In genomic region chr7:5037467-5037866, GRCm38 (mm10) we compare ENCODE assay signal across 9 mouse cellular contexts. TPM values are rescaled to one million over a fixed set of nuclear protein-coding genes. Genes with fewer than 3 reads are reported as not detected.
A peak's percentile ranks its signal among the peaks of the same experiment; 100 is the strongest.
DNase-seq lines count a peak whose midpoint lies in the region; ATAC-seq and TF ChIP-seq lines count a peak whose summit lies in the region.
"Had no signal": no experiment of that assay in that cellular context is flagged by ENCODE, and none has a peak within 500 bp of the region (broad histone marks: within the 10 kb centered on the region; RNA-seq: fewer than 3 reads in every experiment).

No protein-coding gene starts in this region.

- DNase-seq in heart, postnatal 25 days (ENCODE audit: low spot score), result no peak
- no peak for DNase-seq in hindbrain, postnatal 0 days (ENCODE audit: low spot score)
- DNase-seq in left cerebral cortex, postnatal 10 days (ENCODE audit: extremely low spot score in 1 of 2, low spot score in 2 of 2), result no peak
- no peak for DNase-seq in layer of hippocampus, adult 8-10 months (ENCODE audit: low spot score in 2 of 2)

- 71% methylated on average over 8 of the region's 8 CpGs for WGBS in heart, embryonic 14.5 days
- WGBS in embryonic facial prominence, embryonic 12.5 days, result 90% methylated on average over 8 of the region's 8 CpGs
- WGBS in hindbrain, postnatal 0 days, result 83% methylated on average over 8 of the region's 8 CpGs
- 90% methylated on average over 8 of the region's 8 CpGs for WGBS in midbrain, embryonic 15.5 days

- H3K9ac ChIP-seq in heart, embryonic 14.5 days (ENCODE audit: low read length), result peak overlapping the region; percentile 76; the same call in 1 of the 2 replicates
- H3K9ac ChIP-seq in embryonic facial prominence, embryonic 12.5 days, result no peak overlapping the region
- peak overlapping the region; percentile 80 for H3K9ac ChIP-seq in hindbrain, postnatal 0 days (replicated peaks; ENCODE audit: low read length)
- no peak overlapping the region for H3K9ac ChIP-seq in midbrain, embryonic 15.5 days

- intact Hi-C loops in heart, postnatal 25 days (cut with DNase I), result loop anchor here (2.0 kb wide), 1 partner anchor 15 kb away; no protein-coding TSS in a partner anchor
- intact Hi-C loops in left cerebral cortex, postnatal 10 days (cut with DNase I), result no loop called here

- ATAC-seq in heart, embryonic 14.5 days (ENCODE audit: insufficient number of reproducible peaks, insufficient read depth, low FRiP score, low read depth), result no peak
- no peak for ATAC-seq in embryonic facial prominence, embryonic 12.5 days (ENCODE audit: insufficient number of reproducible peaks, insufficient read depth, low FRiP score, low TSS enrichment)
- ATAC-seq in hindbrain, postnatal 0 days, result no peak
- no peak for ATAC-seq in midbrain, embryonic 15.5 days (replicated peaks)
- ATAC-seq in CD4-positive, CD25-positive, alpha-beta regulatory T cell, adult 4 months, result no peak

- H3K27me3 ChIP-seq in heart, embryonic 14.5 days (ENCODE audit: control insufficient read depth, insufficient read depth, low read length), result no peaks in the 10 kb centered on the region
- H3K27me3 ChIP-seq in embryonic facial prominence, embryonic 12.5 days, result no peaks in the 10 kb centered on the region
- H3K27me3 ChIP-seq in hindbrain, postnatal 0 days (ENCODE audit: insufficient read depth, low read length), result no peaks in the 10 kb centered on the region
- no peaks in the 10 kb centered on the region for H3K27me3 ChIP-seq in midbrain, embryonic 15.5 days (replicated peaks)

- H3K4me2 ChIP-seq in heart, embryonic 14.5 days (ENCODE audit: low read length), result peak overlapping the region; percentile 65
- peak overlapping the region; percentile 51 for H3K4me2 ChIP-seq in embryonic facial prominence, embryonic 12.5 days (replicated peaks)
- peak overlapping the region; percentile 54 for H3K4me2 ChIP-seq in hindbrain, postnatal 0 days (ENCODE audit: low read depth, low read length)
- H3K4me2 ChIP-seq in midbrain, embryonic 15.5 days, result peak overlapping the region; percentile 58

- peaks cover 2 to 11% of the 10 kb centered on the region in 2 experiments; a peak in 3 of 4 replicates for H3K4me1 ChIP-seq in heart, embryonic 14.5 days (ENCODE audit: control insufficient read depth in 2 of 2, insufficient read depth in 2 of 2, low read length in 2 of 2)
- H3K4me1 ChIP-seq in embryonic facial prominence, embryonic 12.5 days, result peaks cover 6% of the 10 kb centered on the region; the same call in 1 of the 2 replicates
- peaks cover 7% of the 10 kb centered on the region; the same call in 1 of the 2 replicates for H3K4me1 ChIP-seq in hindbrain, postnatal 0 days (ENCODE audit: insufficient read depth, low read length)
- H3K4me1 ChIP-seq in midbrain, embryonic 15.5 days, result peaks cover 19% of the 10 kb centered on the region

- no peaks in the 10 kb centered on the region for H3K9me3 ChIP-seq in heart, embryonic 14.5 days (ENCODE audit: control insufficient read depth, low read length)
- peaks cover 20% of the 10 kb centered on the region for H3K9me3 ChIP-seq in embryonic facial prominence, embryonic 12.5 days
- H3K9me3 ChIP-seq in hindbrain, postnatal 0 days (ENCODE audit: low read length), result no peaks in the 10 kb centered on the region
- H3K9me3 ChIP-seq in midbrain, embryonic 15.5 days, result no peaks in the 10 kb centered on the region

- peaks cover 41% of the 10 kb centered on the region for H3K36me3 ChIP-seq in heart, embryonic 14.5 days (ENCODE audit: control insufficient read depth, insufficient read depth, low read length)
- peaks cover 43% of the 10 kb centered on the region for H3K36me3 ChIP-seq in embryonic facial prominence, embryonic 12.5 days
- H3K36me3 ChIP-seq in hindbrain, postnatal 0 days (ENCODE audit: insufficient read depth, low read length), result peaks cover 15% of the 10 kb centered on the region
- peaks cover 26% of the 10 kb centered on the region for H3K36me3 ChIP-seq in midbrain, embryonic 15.5 days (replicated peaks)

- H3K4me3 ChIP-seq in heart, embryonic 14.5 days (ENCODE audit: control insufficient read depth in 1 of 2, insufficient read depth in 1 of 2, low read depth in 1 of 2, low read length in 2 of 2), result peak overlapping the region; percentile 66 to 75; a peak in 3 of 4 replicates
- peak overlapping the region; percentile 61 for H3K4me3 ChIP-seq in embryonic facial prominence, embryonic 12.5 days
- H3K4me3 ChIP-seq in hindbrain, postnatal 0 days (ENCODE audit: low read length), result peak overlapping the region; percentile 64
- peak overlapping the region; percentile 57 for H3K4me3 ChIP-seq in midbrain, embryonic 15.5 days

- no peak for TF ChIP-seq CTCF in hindbrain, postnatal 0 days (IDR thresholded peaks at IDR 0.05; ENCODE audit: low read depth)

- H3K27ac ChIP-seq in heart, embryonic 14.5 days (replicated peaks in 1 of 2; ENCODE audit: control insufficient read depth in 1 of 2, insufficient read depth in 1 of 2, low read depth in 2 of 2, low read length in 2 of 2), result peak overlapping the region; percentile 72 to 94; a peak in 3 of 4 replicates
- H3K27ac ChIP-seq in embryonic facial prominence, embryonic 12.5 days, result peak overlapping the region; percentile 95; the same call in 1 of the 2 replicates
- H3K27ac ChIP-seq in hindbrain, postnatal 0 days, result peak overlapping the region; percentile 98
- H3K27ac ChIP-seq in midbrain, embryonic 15.5 days, result peak overlapping the region; percentile 97

RNA-seq across cellular contexts. Expression of gene Zfp784, which starts 0.8 kb away (rescaled TPM):
- 5.6 TPM in 2 replicates for polyA plus RNA-seq in heart, embryonic 14.5 days (2014; fragmentation: Nextera tagmentation; extraction: Ambion mirVana)
- 1 to 10 TPM; 5.3 to 6.1 TPM for total RNA-seq in heart, postnatal 25 days (2021)
- 5.4 and 5.7 TPM in 2 replicates for polyA plus RNA-seq in embryonic facial prominence, embryonic 12.5 days (2016; fragmentation: Nextera tagmentation; extraction: Ambion mirVana)
- total RNA-seq in hindbrain, postnatal 0 days (2014; rRNA removed), result 6.0 and 6.8 TPM in 2 replicates
- 4.5 and 5.6 TPM in 2 replicates for polyA plus RNA-seq in hindbrain, postnatal 0 days (2015; fragmentation: Nextera tagmentation; extraction: Ambion mirVana)
- polyA plus RNA-seq in midbrain, embryonic 15.5 days (2015; fragmentation: Nextera tagmentation; extraction: Ambion mirVana), result 12.3 and 13.5 TPM in 2 replicates
- 1 to 10 TPM; 4.1 to 4.8 TPM for total RNA-seq in left cerebral cortex, postnatal 10 days (2021)
- 1 to 10 TPM; 4.5 to 9.3 TPM for polyA plus RNA-seq in CD4-positive, CD25-positive, alpha-beta regulatory T cell, adult 4 months (2017; shearing (Covaris generic))
- 1 to 10 TPM; 5.6 to 6.4 (median 6.3) TPM for total RNA-seq in layer of hippocampus, adult 8-10 months (2022)

RNA-seq across cellular contexts. Expression of gene 4632433K11Rik, which starts 3.5 kb away (rescaled TPM):
- polyA plus RNA-seq in heart, embryonic 14.5 days (2014; fragmentation: Nextera tagmentation; extraction: Ambion mirVana), result not detected in 2 replicates
- total RNA-seq in heart, postnatal 25 days (2021), result not detected
- polyA plus RNA-seq in embryonic facial prominence, embryonic 12.5 days (2016; fragmentation: Nextera tagmentation; extraction: Ambion mirVana), result not detected in 2 replicates
- total RNA-seq in hindbrain, postnatal 0 days (2014; rRNA removed), result not detected in 2 replicates
- polyA plus RNA-seq in hindbrain, postnatal 0 days (2015; fragmentation: Nextera tagmentation; extraction: Ambion mirVana), result not detected in 2 replicates
- not detected in 2 replicates for polyA plus RNA-seq in midbrain, embryonic 15.5 days (2015; fragmentation: Nextera tagmentation; extraction: Ambion mirVana)
- not detected for total RNA-seq in left cerebral cortex, postnatal 10 days (2021)
- polyA plus RNA-seq in CD4-positive, CD25-positive, alpha-beta regulatory T cell, adult 4 months (2017; shearing (Covaris generic)), result not detected
- under 1 TPM in 1 of 4 experiments, not detected in 3; 0.55 TPM for total RNA-seq in layer of hippocampus, adult 8-10 months (2022)
- total RNA-seq: gastrocnemius, postnatal 14 days had no signal

RNA-seq across cellular contexts. Expression of gene Zfp580, which starts 13.9 kb away (rescaled TPM):
- polyA plus RNA-seq in heart, embryonic 14.5 days (2014; fragmentation: Nextera tagmentation; extraction: Ambion mirVana), result 21.9 and 22.0 TPM in 2 replicates
- total RNA-seq in heart, postnatal 25 days (2021), result 1 to 10 TPM; 5.6 to 5.8 TPM
- 36.4 and 41.8 TPM in 2 replicates for polyA plus RNA-seq in embryonic facial prominence, embryonic 12.5 days (2016; fragmentation: Nextera tagmentation; extraction: Ambion mirVana)
- total RNA-seq in hindbrain, postnatal 0 days (2014; rRNA removed), result 69.6 and 90.7 TPM in 2 replicates
- 117 and 128 TPM in 2 replicates for polyA plus RNA-seq in hindbrain, postnatal 0 days (2015; fragmentation: Nextera tagmentation; extraction: Ambion mirVana)
- polyA plus RNA-seq in midbrain, embryonic 15.5 days (2015; fragmentation: Nextera tagmentation; extraction: Ambion mirVana), result 106 and 110 TPM in 2 replicates
- 10 to 100 TPM; 68.9 to 71.0 TPM for total RNA-seq in left cerebral cortex, postnatal 10 days (2021)
- polyA plus RNA-seq in CD4-positive, CD25-positive, alpha-beta regulatory T cell, adult 4 months (2017; shearing (Covaris generic)), result under 1 TPM in 1 of 2 experiments, not detected in 1; 0.69 TPM
- 10 to 100 TPM; 22.8 to 28.6 (median 27.8) TPM for total RNA-seq in layer of hippocampus, adult 8-10 months (2022)

RNA-seq across cellular contexts. Expression of gene Ccdc106, which starts 17.1 kb away (rescaled TPM):
- polyA plus RNA-seq in heart, embryonic 14.5 days (2014; fragmentation: Nextera tagmentation; extraction: Ambion mirVana), result 0.73 and 1.9 TPM in 2 replicates
- total RNA-seq in heart, postnatal 25 days (2021), result under 1 TPM; 0.28 to 0.31 TPM
- 35.5 and 38.4 TPM in 2 replicates for polyA plus RNA-seq in embryonic facial prominence, embryonic 12.5 days (2016; fragmentation: Nextera tagmentation; extraction: Ambion mirVana)
- 39.6 and 76.5 TPM in 2 replicates for total RNA-seq in hindbrain, postnatal 0 days (2014; rRNA removed)
- polyA plus RNA-seq in hindbrain, postnatal 0 days (2015; fragmentation: Nextera tagmentation; extraction: Ambion mirVana), result 61.6 and 62.1 TPM in 2 replicates
- 64.9 and 67.8 TPM in 2 replicates for polyA plus RNA-seq in midbrain, embryonic 15.5 days (2015; fragmentation: Nextera tagmentation; extraction: Ambion mirVana)
- total RNA-seq in left cerebral cortex, postnatal 10 days (2021), result 10 to 100 TPM; 59.7 to 59.9 TPM
- under 1 TPM in 1 of 2 experiments, not detected in 1; 0.58 TPM for polyA plus RNA-seq in CD4-positive, CD25-positive, alpha-beta regulatory T cell, adult 4 months (2017; shearing (Covaris generic))
- 10 to 100 TPM; 45.2 to 65.9 (median 56.9) TPM for total RNA-seq in layer of hippocampus, adult 8-10 months (2022)

RNA-seq across cellular contexts. Expression of gene Zfp865, which starts 17.3 kb away (rescaled TPM):
- polyA plus RNA-seq in heart, embryonic 14.5 days (2014; fragmentation: Nextera tagmentation; extraction: Ambion mirVana), result 4.4 and 4.9 TPM in 2 replicates
- total RNA-seq in heart, postnatal 25 days (2021), result 10 to 100 TPM; 12.8 to 15.4 TPM
- polyA plus RNA-seq in embryonic facial prominence, embryonic 12.5 days (2016; fragmentation: Nextera tagmentation; extraction: Ambion mirVana), result 8.2 TPM in 2 replicates
- total RNA-seq in hindbrain, postnatal 0 days (2014; rRNA removed), result 41.5 and 43.2 TPM in 2 replicates
- polyA plus RNA-seq in hindbrain, postnatal 0 days (2015; fragmentation: Nextera tagmentation; extraction: Ambion mirVana), result 5.4 TPM in 2 replicates
- polyA plus RNA-seq in midbrain, embryonic 15.5 days (2015; fragmentation: Nextera tagmentation; extraction: Ambion mirVana), result 8.0 and 8.4 TPM in 2 replicates
- 10 to 100 TPM; 35.4 to 36.5 TPM for total RNA-seq in left cerebral cortex, postnatal 10 days (2021)
- 10 to 100 TPM in 1 of 2 experiments, 1 to 10 TPM in 1; 3.5 to 12.3 TPM for polyA plus RNA-seq in CD4-positive, CD25-positive, alpha-beta regulatory T cell, adult 4 months (2017; shearing (Covaris generic))
- 10 to 100 TPM; 37.1 to 42.5 (median 38.5) TPM for total RNA-seq in layer of hippocampus, adult 8-10 months (2022)

Comparison
In these comparisons a context has a peak if more than half of its experiments do, and no peak if none do; other contexts are left out.
1. H3K9ac ChIP-seq: peak in heart, embryonic 14.5 days (single experiment) and hindbrain, postnatal 0 days (single experiment); none in embryonic facial prominence, embryonic 12.5 days (single experiment) and midbrain, embryonic 15.5 days (single experiment).
2. RNA of gene Zfp580, which starts 13.9 kb away (polyA plus RNA-seq): 117 to 128 TPM in hindbrain, postnatal 0 days, 106 to 110 TPM in midbrain, embryonic 15.5 days, 36.4 to 41.8 TPM in embryonic facial prominence, embryonic 12.5 days and 21.9 to 22.0 TPM in heart, embryonic 14.5 days; 0.69 TPM in CD4-positive, CD25-positive, alpha-beta regulatory T cell, adult 4 months; every median in the first group is over 10 times any median in the second.
3. Peak in every context shown above with its lines, with median percentiles within 50 percentile points of each other: H3K27ac ChIP-seq, H3K4me2 ChIP-seq and H3K4me3 ChIP-seq.